In the genomic region with DNA sequence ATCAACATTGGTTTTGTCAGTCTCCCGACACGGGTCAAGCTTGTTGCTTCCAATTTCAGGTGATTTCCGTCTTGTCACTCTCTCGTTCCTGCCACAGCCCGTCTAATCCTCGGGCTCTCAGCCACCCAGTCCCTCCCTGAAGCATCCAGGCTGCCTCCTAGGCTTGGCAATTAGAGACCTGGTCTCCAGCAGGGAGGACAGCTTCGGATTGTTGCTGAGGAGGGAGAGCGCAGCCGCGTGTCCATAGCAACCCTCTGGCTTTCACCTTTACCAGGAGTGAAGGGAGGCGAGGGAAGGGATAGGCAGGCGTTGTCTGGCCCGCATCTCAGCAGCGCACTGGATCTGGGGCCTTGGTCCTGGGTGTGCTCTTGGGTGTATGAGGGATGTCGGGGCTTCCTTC, we compare ENCODE assay signal across 9 mouse cellular contexts. TPM values are rescaled to one million over a fixed set of nuclear protein-coding genes. Genes with fewer than 3 reads are reported as not detected.
DNase-seq lines count a peak whose midpoint lies in the region; ATAC-seq lines count a peak whose summit lies in the region.
"Had no signal": no experiment of that assay in that cellular context is flagged by ENCODE, and none has a peak within 500 bp of the region (broad histone marks: within the 10 kb centered on the region; RNA-seq: fewer than 3 reads in every experiment).

No protein-coding gene starts in this region.

- H3K4me2 ChIP-seq in forebrain, embryonic 15.5 days (replicated peaks) = peak overlapping the region; percentile 21
- H3K4me2 ChIP-seq in limb, embryonic 12.5 days = peak overlapping the region; percentile 40
- peak overlapping the region; percentile 15; the same call in 1 of the 2 replicates for H3K4me2 ChIP-seq in stomach, embryonic 14.5 days (replicated peaks; ENCODE audit: low read depth, low read length)

- intact Hi-C loops in left cerebral cortex, postnatal 4 days (cut with DNase I) = no loop called here
- intact Hi-C loops in left cerebral cortex, postnatal 14 days (cut with DNase I) = loop anchor here (2.0 to 10.0 kb wide), 2 partner anchors 177 to 343 kb away; no protein-coding TSS in a partner anchor

- H3K9ac ChIP-seq in forebrain, embryonic 15.5 days (replicated peaks) = peak overlapping the region; percentile 20; the same call in 1 of the 2 replicates
- H3K9ac ChIP-seq in limb, embryonic 12.5 days (replicated peaks) = no peak overlapping the region
- no peak overlapping the region for H3K9ac ChIP-seq in stomach, embryonic 14.5 days (replicated peaks; ENCODE audit: low read depth, low read length)
- H3K9ac ChIP-seq: liver, postnatal 0 days had no signal

- H3K27ac ChIP-seq in forebrain, embryonic 15.5 days (replicated peaks) = peak overlapping the region; percentile 25; the same call in 1 of the 2 replicates
- H3K27ac ChIP-seq in limb, embryonic 12.5 days = no peak overlapping the region
- H3K27ac ChIP-seq in stomach, embryonic 14.5 days (ENCODE audit: low read length) = no peak overlapping the region

- H3K27me3 ChIP-seq in forebrain, embryonic 15.5 days = no peaks in the 10 kb centered on the region
- H3K27me3 ChIP-seq in limb, embryonic 12.5 days = peaks cover 31% of the 10 kb centered on the region
- no peaks in the 10 kb centered on the region for H3K27me3 ChIP-seq in stomach, embryonic 14.5 days (ENCODE audit: control insufficient read depth, insufficient read depth, low read length)

- peak overlapping the region; percentile 2; the same call in 1 of the 2 replicates for H3K4me3 ChIP-seq in forebrain, embryonic 15.5 days
- H3K4me3 ChIP-seq in limb, embryonic 12.5 days (replicated peaks) = no peak overlapping the region
- H3K4me3 ChIP-seq in stomach, embryonic 14.5 days (ENCODE audit: low read depth, low read length) = no peak overlapping the region

- no peaks in the 10 kb centered on the region for H3K9me3 ChIP-seq in forebrain, embryonic 15.5 days
- H3K9me3 ChIP-seq in limb, embryonic 12.5 days = peaks cover 2% of the 10 kb centered on the region; the same call in 1 of the 2 replicates
- peaks cover 3% of the 10 kb centered on the region; the same call in 1 of the 2 replicates for H3K9me3 ChIP-seq in stomach, embryonic 14.5 days (ENCODE audit: control insufficient read depth, low read depth, low read length)

- peak; percentile 66 for ATAC-seq in forebrain, embryonic 15.5 days (replicated peaks)
- ATAC-seq in limb, embryonic 12.5 days (ENCODE audit: insufficient number of reproducible peaks, insufficient read depth, low FRiP score, low TSS enrichment, low read depth) = no peak
- ATAC-seq in stomach, embryonic 14.5 days (ENCODE audit: insufficient number of reproducible peaks, insufficient read depth, low FRiP score, low read depth) = no peak

- peaks cover 10% of the 10 kb centered on the region; the same call in 1 of the 2 replicates for H3K4me1 ChIP-seq in forebrain, embryonic 15.5 days
- peaks cover 25% of the 10 kb centered on the region for H3K4me1 ChIP-seq in limb, embryonic 12.5 days (replicated peaks)
- H3K4me1 ChIP-seq in stomach, embryonic 14.5 days (ENCODE audit: control insufficient read depth, insufficient read depth, low read length) = no peaks in the 10 kb centered on the region

- 9% methylated on average over 15 of the region's 15 CpGs for WGBS in forebrain, embryonic 15.5 days
- WGBS in limb, embryonic 12.5 days = 36% methylated on average over 15 of the region's 15 CpGs
- 34% methylated on average over 15 of the region's 15 CpGs for WGBS in stomach, embryonic 14.5 days

- H3K36me3 ChIP-seq in forebrain, embryonic 15.5 days = no peaks in the 10 kb centered on the region
- H3K36me3 ChIP-seq in limb, embryonic 12.5 days = no peaks in the 10 kb centered on the region
- no peaks in the 10 kb centered on the region for H3K36me3 ChIP-seq in stomach, embryonic 14.5 days (ENCODE audit: control insufficient read depth, insufficient read depth, low read length)

- peak; percentile 10 for DNase-seq in left cerebral cortex, postnatal 4 days
- DNase-seq in left cerebral cortex, postnatal 14 days (ENCODE audit: low spot score in 2 of 2) = no peak
- no peak for DNase-seq in layer of hippocampus, postnatal 25 days (ENCODE audit: extremely low spot score in 1 of 2, low spot score in 1 of 2)
- no peak for DNase-seq in embryo, embryonic 11 days
- DNase-seq: thymus, adult 18-20 months had no signal

RNA-seq across cellular contexts. Expression of a gene that starts 8.6 kb away (rescaled TPM):
- 10 to 100 TPM; 19.5 to 20.7 TPM for total RNA-seq in left cerebral cortex, postnatal 4 days (2021)
- 10 to 100 TPM; 21.7 to 22.3 TPM for total RNA-seq in left cerebral cortex, postnatal 14 days (2021)
- 9.0 and 10.4 TPM in 2 replicates for polyA plus RNA-seq in forebrain, embryonic 15.5 days (2015; fragmentation: Nextera tagmentation; extraction: Ambion mirVana)
- polyA plus RNA-seq in limb, embryonic 12.5 days (2016; fragmentation: Nextera tagmentation; extraction: Ambion mirVana) = 1.6 and 1.9 TPM in 2 replicates
- polyA plus RNA-seq in stomach, embryonic 14.5 days (2014; fragmentation: Nextera tagmentation; extraction: Ambion mirVana) = 4.4 and 6.0 TPM in 2 replicates
- 10 to 100 TPM; 22.9 to 23.5 TPM for total RNA-seq in layer of hippocampus, postnatal 25 days (2021)

RNA-seq across cellular contexts. Expression of a gene that starts 57.1 kb away (rescaled TPM):
- total RNA-seq in left cerebral cortex, postnatal 4 days (2021) = 10 to 100 TPM; 43.7 to 53.4 TPM
- 10 to 100 TPM; 33.6 to 36.8 TPM for total RNA-seq in left cerebral cortex, postnatal 14 days (2021)
- 80.2 and 80.9 TPM in 2 replicates for polyA plus RNA-seq in forebrain, embryonic 15.5 days (2015; fragmentation: Nextera tagmentation; extraction: Ambion mirVana)
- 53.4 and 55.1 TPM in 2 replicates for polyA plus RNA-seq in limb, embryonic 12.5 days (2016; fragmentation: Nextera tagmentation; extraction: Ambion mirVana)
- polyA plus RNA-seq in stomach, embryonic 14.5 days (2014; fragmentation: Nextera tagmentation; extraction: Ambion mirVana) = 50.4 and 50.5 TPM in 2 replicates
- total RNA-seq in layer of hippocampus, postnatal 25 days (2021) = 10 to 100 TPM; 31.3 to 37.9 TPM
